Mouse (Mus musculus): Measurements from ENCODE around the gene Stmn1. TPM values are rescaled to one million over a fixed set of nuclear protein-coding genes. Genes with fewer than 3 reads are reported as not detected.
A peak's percentile ranks its signal among the peaks of the same experiment; 100 is the strongest.

The Stmn1 gene
- polyA plus RNA-seq, 1 experiment from 2014 or later, result 991 TPM

- Histone ChIP-seq H3K4me3 (ENCODE audit: low read depth, low read length) (no peak overlapping the region), H3K36me3 (ENCODE audit: control insufficient read depth, insufficient read depth, low read length) (peaks cover 1% of the 10 kb centered on the region), H3K4me1 (ENCODE audit: control insufficient read depth, insufficient read depth, low read length) (peaks cover 9% of the 10 kb centered on the region; the same call in 1 of the 2 replicates), H3K27me3 (ENCODE audit: control insufficient read depth, insufficient read depth, low read length) (no peaks in the 10 kb centered on the region), H3K27ac (ENCODE audit: low read depth, low read length) (no peak overlapping the region), H3K9me3 (replicated peaks; ENCODE audit: control insufficient read depth, low read length) (no peaks in the 10 kb centered on the region), H3K9ac (ENCODE audit: low read depth, low read length) (no peak overlapping the region), H3K4me2 (no peak overlapping the region)
- WGBS (ENCODE audit: insufficient replicate concordance), result 36% methylated on average over 12 of the region's 12 CpGs
- no peak for ATAC-seq (replicated peaks; ENCODE audit: insufficient number of reproducible peaks, low FRiP score, low TSS enrichment)
Measured at GRCm38 (mm10) chr4:134465789-134466188, 2.3 kb upstream of the Stmn1 start.

GRCm38 (mm10) chr4:134466381-134467262, 1.5 kb upstream of the Stmn1 start:
- Histone ChIP-seq H3K27ac (ENCODE audit: low read depth, low read length) (no peak overlapping the region), H3K4me3 (ENCODE audit: low read depth, low read length) (no peak overlapping the region), H3K27me3 (ENCODE audit: control insufficient read depth, insufficient read depth, low read length) (no peaks in the 10 kb centered on the region), H3K9ac (ENCODE audit: low read depth, low read length) (peak overlapping the region; percentile 92), H3K9me3 (replicated peaks; ENCODE audit: control insufficient read depth, low read length) (no peaks in the 10 kb centered on the region; the same call in 1 of the 2 replicates), H3K4me1 (ENCODE audit: control insufficient read depth, insufficient read depth, low read length) (peaks cover 9% of the 10 kb centered on the region; the same call in 1 of the 2 replicates), H3K4me2 (peak overlapping the region; percentile 99; the same call in 1 of the 2 replicates), H3K36me3 (ENCODE audit: control insufficient read depth, insufficient read depth, low read length) (peaks cover 9% of the 10 kb centered on the region)
- WGBS (ENCODE audit: insufficient replicate concordance), result 71% methylated on average over 11 of the region's 11 CpGs
- ATAC-seq (replicated peaks; ENCODE audit: insufficient number of reproducible peaks, low FRiP score, low TSS enrichment), result no peak

- Histone ChIP-seq H3K9me3 (replicated peaks; ENCODE audit: control insufficient read depth, low read length) (no peaks in the 10 kb centered on the region; the same call in 1 of the 2 replicates), H3K4me1 (ENCODE audit: control insufficient read depth, insufficient read depth, low read length) (peaks cover 9% of the 10 kb centered on the region; the same call in 1 of the 2 replicates), H3K27me3 (ENCODE audit: control insufficient read depth, insufficient read depth, low read length) (no peaks in the 10 kb centered on the region), H3K4me3 (ENCODE audit: low read depth, low read length) (peak overlapping the region; percentile 74), H3K36me3 (ENCODE audit: control insufficient read depth, insufficient read depth, low read length) (peaks cover 9% of the 10 kb centered on the region), H3K27ac (ENCODE audit: low read depth, low read length) (peak overlapping the region; percentile 89), H3K4me2 (peak overlapping the region; percentile 99), H3K9ac (ENCODE audit: low read depth, low read length) (peak overlapping the region; percentile 92)
- peak; percentile 23 for ATAC-seq (replicated peaks; ENCODE audit: insufficient number of reproducible peaks, low FRiP score, low TSS enrichment)
- under 1% methylated on average over 31 of the region's 31 CpGs for WGBS (ENCODE audit: insufficient replicate concordance)
Measured at GRCm38 (mm10) chr4:134467435-134468214, 495 bp upstream of the Stmn1 start.

GRCm38 (mm10) chr4:134468578-134469266, 602 bp downstream of the Stmn1 start:
- Histone ChIP-seq H3K27me3 (ENCODE audit: control insufficient read depth, insufficient read depth, low read length) (no peaks in the 10 kb centered on the region), H3K9me3 (replicated peaks; ENCODE audit: control insufficient read depth, low read length) (no peaks in the 10 kb centered on the region; the same call in 1 of the 2 replicates), H3K9ac (ENCODE audit: low read depth, low read length) (peak overlapping the region; percentile 92), H3K4me2 (peak overlapping the region; percentile 99), H3K27ac (ENCODE audit: low read depth, low read length) (peak overlapping the region; percentile 89), H3K36me3 (ENCODE audit: control insufficient read depth, insufficient read depth, low read length) (peaks cover 10% of the 10 kb centered on the region), H3K4me3 (ENCODE audit: low read depth, low read length) (peak overlapping the region; percentile 74), H3K4me1 (ENCODE audit: control insufficient read depth, insufficient read depth, low read length) (peaks cover 9% of the 10 kb centered on the region; the same call in 1 of the 2 replicates)
- WGBS (ENCODE audit: insufficient replicate concordance), result under 1% methylated on average over 60 of the region's 68 CpGs
- peak; percentile 86 for ATAC-seq (replicated peaks; ENCODE audit: insufficient number of reproducible peaks, low FRiP score, low TSS enrichment)

GRCm38 (mm10) chr4:134469341-134469796, 1.2 kb downstream of the Stmn1 start:
- 25% methylated on average over 6 of the region's 6 CpGs for WGBS (ENCODE audit: insufficient replicate concordance)
- Histone ChIP-seq H3K9me3 (replicated peaks; ENCODE audit: control insufficient read depth, low read length) (no peaks in the 10 kb centered on the region; the same call in 1 of the 2 replicates), H3K27me3 (ENCODE audit: control insufficient read depth, insufficient read depth, low read length) (no peaks in the 10 kb centered on the region), H3K4me2 (peak overlapping the region; percentile 99), H3K4me3 (ENCODE audit: low read depth, low read length) (peak overlapping the region; percentile 74), H3K36me3 (ENCODE audit: control insufficient read depth, insufficient read depth, low read length) (peaks cover 16% of the 10 kb centered on the region), H3K27ac (ENCODE audit: low read depth, low read length) (0 out of 2 replicates have a peak overlapping the region, but pooled peaks have one; percentile 89), H3K9ac (ENCODE audit: low read depth, low read length) (peak overlapping the region; percentile 92; the same call in 1 of the 2 replicates), H3K4me1 (ENCODE audit: control insufficient read depth, insufficient read depth, low read length) (peaks cover 9% of the 10 kb centered on the region; the same call in 1 of the 2 replicates)
- ATAC-seq (replicated peaks; ENCODE audit: insufficient number of reproducible peaks, low FRiP score, low TSS enrichment), result no peak

GRCm38 (mm10) chr4:134469985-134470384, 1.9 kb downstream of the Stmn1 start:
- no peak overlapping the region; the same call in 1 of the 2 replicates for H3K4me3 ChIP-seq (ENCODE audit: low read depth, low read length)
- WGBS (ENCODE audit: insufficient replicate concordance), result 88% methylated on average over 3 of the region's 3 CpGs
- H3K9me3 ChIP-seq (replicated peaks; ENCODE audit: control insufficient read depth, low read length), result no peaks in the 10 kb centered on the region; the same call in 1 of the 2 replicates
- no peak overlapping the region for H3K9ac ChIP-seq (ENCODE audit: low read depth, low read length)
- H3K36me3 ChIP-seq (ENCODE audit: control insufficient read depth, insufficient read depth, low read length), result peaks cover 22% of the 10 kb centered on the region
- no peaks in the 10 kb centered on the region for H3K27me3 ChIP-seq (ENCODE audit: control insufficient read depth, insufficient read depth, low read length)
- peak overlapping the region; percentile 99 for H3K4me2 ChIP-seq
- ATAC-seq (replicated peaks; ENCODE audit: insufficient number of reproducible peaks, low FRiP score, low TSS enrichment), result no peak
- no peak overlapping the region for H3K27ac ChIP-seq (ENCODE audit: low read depth, low read length)
- H3K4me1 ChIP-seq (ENCODE audit: control insufficient read depth, insufficient read depth, low read length), result peaks cover 9% of the 10 kb centered on the region; the same call in 1 of the 2 replicates

- Histone ChIP-seq H3K4me3 (ENCODE audit: low read depth, low read length) (no peak overlapping the region), H3K36me3 (ENCODE audit: control insufficient read depth, insufficient read depth, low read length) (peaks cover 27% of the 10 kb centered on the region), H3K4me1 (ENCODE audit: control insufficient read depth, insufficient read depth, low read length) (peaks cover 9% of the 10 kb centered on the region; the same call in 1 of the 2 replicates), H3K27ac (ENCODE audit: low read depth, low read length) (no peak overlapping the region), H3K9me3 (replicated peaks; ENCODE audit: control insufficient read depth, low read length) (no peaks in the 10 kb centered on the region; the same call in 1 of the 2 replicates), H3K9ac (ENCODE audit: low read depth, low read length) (no peak overlapping the region), H3K27me3 (ENCODE audit: control insufficient read depth, insufficient read depth, low read length) (no peaks in the 10 kb centered on the region), H3K4me2 (no peak overlapping the region)
- no peak for ATAC-seq (replicated peaks; ENCODE audit: insufficient number of reproducible peaks, low FRiP score, low TSS enrichment)
Measured at GRCm38 (mm10) chr4:134471469-134471868, 3.3 kb downstream of the Stmn1 start.

DNA sequence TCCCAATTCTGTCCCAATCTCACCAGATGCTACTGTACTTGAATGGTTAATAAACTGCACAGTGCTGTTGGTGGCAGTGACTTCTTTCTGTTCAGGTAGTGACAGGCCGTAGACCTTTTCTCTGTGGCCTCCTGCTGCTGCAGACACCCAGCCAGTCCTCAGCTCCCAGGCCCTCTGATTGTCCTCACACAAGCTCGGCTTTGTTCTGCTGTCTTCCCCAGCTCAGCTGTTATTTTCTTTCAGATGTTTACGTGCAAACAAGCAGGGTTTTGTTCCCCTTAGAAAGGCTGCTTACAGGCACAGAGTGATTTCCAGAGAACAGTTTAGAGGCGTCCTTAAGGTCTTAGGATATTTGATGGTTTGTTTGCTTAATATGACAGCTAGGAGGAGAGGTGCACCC, 5.6 kb downstream of the Stmn1 start:
- Histone ChIP-seq H3K4me2 (no peak overlapping the region), H3K27ac (ENCODE audit: low read depth, low read length) (no peak overlapping the region), H3K4me1 (ENCODE audit: control insufficient read depth, insufficient read depth, low read length) (peaks cover 4% of the 10 kb centered on the region; the same call in 1 of the 2 replicates), H3K9ac (ENCODE audit: low read depth, low read length) (no peak overlapping the region), H3K36me3 (ENCODE audit: control insufficient read depth, insufficient read depth, low read length) (peaks cover 30% of the 10 kb centered on the region), H3K4me3 (ENCODE audit: low read depth, low read length) (no peak overlapping the region), H3K27me3 (ENCODE audit: control insufficient read depth, insufficient read depth, low read length) (no peaks in the 10 kb centered on the region), H3K9me3 (replicated peaks; ENCODE audit: control insufficient read depth, low read length) (no peaks in the 10 kb centered on the region; the same call in 1 of the 2 replicates)
- no peak for ATAC-seq (replicated peaks; ENCODE audit: insufficient number of reproducible peaks, low FRiP score, low TSS enrichment)
- WGBS (ENCODE audit: insufficient replicate concordance), result 81% methylated on average over 4 of the region's 4 CpGs

Data from heart, embryonic 11.5 days (tissue).